ENCODE assay signal across 19 mouse cellular contexts in the genomic region with DNA sequence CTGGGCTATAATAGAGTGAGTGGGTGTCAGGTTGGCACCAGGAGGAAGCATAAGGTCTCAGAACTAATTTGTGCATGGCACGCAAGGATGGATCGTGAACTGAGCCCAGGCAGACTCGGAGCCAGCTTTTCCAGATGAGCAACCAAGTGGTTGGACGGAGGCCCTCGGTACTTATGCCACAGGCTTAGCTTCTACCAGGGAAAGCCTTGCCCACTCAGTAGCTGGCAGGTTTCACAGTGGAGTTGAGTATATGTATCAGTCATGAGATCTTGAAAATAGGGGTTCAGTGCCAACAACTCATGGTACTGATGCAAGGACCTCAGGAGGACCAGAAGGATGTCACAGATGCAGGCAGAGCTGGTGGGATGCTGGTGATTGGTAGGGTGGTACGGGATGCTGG. TPM values are rescaled to one million over a fixed set of nuclear protein-coding genes. Genes with fewer than 3 reads are reported as not detected.
A peak's percentile ranks its signal among the peaks of the same experiment; 100 is the strongest.
DNase-seq lines count a peak whose midpoint lies in the region; ATAC-seq and TF ChIP-seq lines count a peak whose summit lies in the region.
"Had no signal": no experiment of that assay in that cellular context is flagged by ENCODE, and none has a peak within 500 bp of the region (broad histone marks: within the 10 kb centered on the region; RNA-seq: fewer than 3 reads in every experiment).

No protein-coding gene starts in this region.

- no peak overlapping the region for H3K4me2 ChIP-seq in hindbrain, postnatal 0 days (ENCODE audit: low read depth, low read length)
- no peak overlapping the region for H3K4me2 ChIP-seq in midbrain, embryonic 11.5 days
- H3K4me2 ChIP-seq: heart, embryonic 11.5 days; hindbrain, embryonic 13.5 days; limb, embryonic 15.5 days; liver, embryonic 13.5 days had no signal

- no peaks in the 10 kb centered on the region for H3K36me3 ChIP-seq in hindbrain, postnatal 0 days (ENCODE audit: insufficient read depth, low read length)
- no peaks in the 10 kb centered on the region for H3K36me3 ChIP-seq in hindbrain, embryonic 10.5 days
- H3K36me3 ChIP-seq in midbrain, embryonic 11.5 days (ENCODE audit: control insufficient read depth, insufficient read depth, low read length): no peaks in the 10 kb centered on the region
- H3K36me3 ChIP-seq in midbrain, embryonic 10.5 days: no peaks in the 10 kb centered on the region
- H3K36me3 ChIP-seq: hindbrain, embryonic 13.5 days; limb, embryonic 10.5 days; limb, embryonic 15.5 days; liver, embryonic 13.5 days; neural tube, embryonic 13.5 days had no signal

- no peaks in the 10 kb centered on the region for H3K9me3 ChIP-seq in hindbrain, postnatal 0 days (ENCODE audit: low read length)
- no peaks in the 10 kb centered on the region for H3K9me3 ChIP-seq in hindbrain, embryonic 10.5 days
- no peaks in the 10 kb centered on the region for H3K9me3 ChIP-seq in midbrain, embryonic 11.5 days (ENCODE audit: control insufficient read depth, low read length)
- H3K9me3 ChIP-seq in midbrain, embryonic 10.5 days (replicated peaks): no peaks in the 10 kb centered on the region
- H3K9me3 ChIP-seq: hindbrain, embryonic 13.5 days; limb, embryonic 10.5 days; limb, embryonic 15.5 days; liver, embryonic 13.5 days; neural tube, embryonic 13.5 days had no signal

- H3K4me3 ChIP-seq in hindbrain, postnatal 0 days (ENCODE audit: low read length): no peak overlapping the region
- H3K4me3 ChIP-seq in hindbrain, embryonic 10.5 days: no peak overlapping the region
- no peak overlapping the region for H3K4me3 ChIP-seq in midbrain, embryonic 11.5 days (ENCODE audit: low read depth, low read length)
- no peak overlapping the region for H3K4me3 ChIP-seq in midbrain, embryonic 10.5 days
- H3K4me3 ChIP-seq: hindbrain, embryonic 13.5 days; limb, embryonic 10.5 days; limb, embryonic 15.5 days; liver, embryonic 13.5 days; neural tube, embryonic 13.5 days had no signal

- peak; percentile 75 to 78 for DNase-seq in cerebellum, postnatal 14 days
- DNase-seq in cerebellum, postnatal 36 days: no peak
- peak; percentile 63 for DNase-seq in hindbrain, postnatal 0 days (ENCODE audit: low spot score)
- DNase-seq in hindbrain, embryonic 10.5 days (ENCODE audit: low spot score): no peak
- peak; percentile 66 for DNase-seq in midbrain, embryonic 11.5 days (ENCODE audit: low spot score, missing footprints)
- no peak for DNase-seq in midbrain, embryonic 10.5 days (ENCODE audit: low spot score)
- peak; percentile 61 to 82 for DNase-seq in layer of hippocampus, postnatal 14 days (ENCODE audit: low spot score in 2 of 2)
- no peak for DNase-seq in B cell, adult 2 months

- H3K27me3 ChIP-seq in hindbrain, postnatal 0 days (ENCODE audit: insufficient read depth, low read length): no peaks in the 10 kb centered on the region
- peaks cover 39% of the 10 kb centered on the region for H3K27me3 ChIP-seq in hindbrain, embryonic 10.5 days (ENCODE audit: insufficient read depth, poor library complexity, severe bottlenecking)
- peaks cover 7% of the 10 kb centered on the region for H3K27me3 ChIP-seq in midbrain, embryonic 11.5 days (ENCODE audit: control insufficient read depth, insufficient read depth, low read length)
- peaks cover 37% of the 10 kb centered on the region for H3K27me3 ChIP-seq in midbrain, embryonic 10.5 days (ENCODE audit: low read depth, poor library complexity, severe bottlenecking)

- H3K4me1 ChIP-seq in hindbrain, postnatal 0 days (ENCODE audit: insufficient read depth, low read length): peaks cover 16% of the 10 kb centered on the region
- peaks cover 16% of the 10 kb centered on the region for H3K4me1 ChIP-seq in hindbrain, embryonic 10.5 days (replicated peaks)
- H3K4me1 ChIP-seq in midbrain, embryonic 11.5 days (ENCODE audit: control insufficient read depth, insufficient read depth, low read length): no peaks in the 10 kb centered on the region
- peaks cover 13% of the 10 kb centered on the region for H3K4me1 ChIP-seq in midbrain, embryonic 10.5 days
- H3K4me1 ChIP-seq: liver, embryonic 13.5 days had no signal

- no peak for ATAC-seq in hindbrain, postnatal 0 days
- no peak for ATAC-seq in midbrain, embryonic 11.5 days (ENCODE audit: low FRiP score)
- ATAC-seq: intestine, postnatal 0 days had no signal

- TF ChIP-seq CTCF in hindbrain, postnatal 0 days (IDR thresholded peaks at IDR 0.05; ENCODE audit: low read depth): no peak

- 56% methylated on average over 6 of the region's 6 CpGs for WGBS in hindbrain, postnatal 0 days
- WGBS in hindbrain, embryonic 10.5 days: 88% methylated on average over 6 of the region's 6 CpGs
- WGBS in midbrain, embryonic 11.5 days: 81% methylated on average over 6 of the region's 6 CpGs
- WGBS in midbrain, embryonic 10.5 days: 82% methylated on average over 6 of the region's 6 CpGs

- no peak overlapping the region for H3K9ac ChIP-seq in hindbrain, postnatal 0 days (replicated peaks; ENCODE audit: low read length)
- no peak overlapping the region for H3K9ac ChIP-seq in midbrain, embryonic 11.5 days (ENCODE audit: low read length)
- H3K9ac ChIP-seq: hindbrain, embryonic 13.5 days; limb, embryonic 15.5 days; liver, embryonic 13.5 days had no signal

- H3K27ac ChIP-seq in hindbrain, postnatal 0 days: no peak overlapping the region
- H3K27ac ChIP-seq in hindbrain, embryonic 10.5 days: no peak overlapping the region
- H3K27ac ChIP-seq in midbrain, embryonic 11.5 days (ENCODE audit: low read depth, low read length): no peak overlapping the region
- H3K27ac ChIP-seq in midbrain, embryonic 10.5 days (replicated peaks): no peak overlapping the region
- H3K27ac ChIP-seq: hindbrain, embryonic 13.5 days; limb, embryonic 10.5 days; limb, embryonic 15.5 days; liver, embryonic 13.5 days; macrophage; neural tube, embryonic 13.5 days; stomach, postnatal 0 days had no signal

RNA-seq across cellular contexts. Expression of gene Sdhaf1, which starts 12.0 kb away (rescaled TPM):
- 12.9 and 14.7 TPM in 2 replicates for total RNA-seq in hindbrain, postnatal 0 days (2014; rRNA removed)
- polyA plus RNA-seq in hindbrain, postnatal 0 days (2015; fragmentation: Nextera tagmentation; extraction: Ambion mirVana): 17.8 and 19.3 TPM in 2 replicates
- polyA plus RNA-seq in hindbrain, embryonic 10.5 days (2016; fragmentation: Nextera tagmentation; extraction: Ambion mirVana): 19.6 and 23.1 TPM in 2 replicates
- 23.1 and 24.5 TPM in 2 replicates for polyA plus RNA-seq in midbrain, embryonic 11.5 days (2014; fragmentation: Nextera tagmentation; extraction: Ambion mirVana)
- 19.3 and 22.5 TPM in 2 replicates for polyA plus RNA-seq in midbrain, embryonic 10.5 days (2016; fragmentation: Nextera tagmentation; extraction: Ambion mirVana)
- total RNA-seq in layer of hippocampus, postnatal 14 days (2021): 1 to 10 TPM; 7.8 to 8.9 TPM

RNA-seq across cellular contexts. Expression of gene E130208F15Rik, which starts 14.1 kb away (rescaled TPM):
- 1.8 TPM in 1 of 2 replicates, not detected in the other for total RNA-seq in hindbrain, postnatal 0 days (2014; rRNA removed)
- polyA plus RNA-seq in hindbrain, postnatal 0 days (2015; fragmentation: Nextera tagmentation; extraction: Ambion mirVana): 0.79 TPM in 1 of 2 replicates, not detected in the other
- 1.6 and 3.7 TPM in 2 replicates for polyA plus RNA-seq in hindbrain, embryonic 10.5 days (2016; fragmentation: Nextera tagmentation; extraction: Ambion mirVana)
- 0.52 TPM in 1 of 2 replicates, not detected in the other for polyA plus RNA-seq in midbrain, embryonic 11.5 days (2014; fragmentation: Nextera tagmentation; extraction: Ambion mirVana)
- polyA plus RNA-seq in midbrain, embryonic 10.5 days (2016; fragmentation: Nextera tagmentation; extraction: Ambion mirVana): 2.6 and 4.6 TPM in 2 replicates
- under 1 TPM; 0.43 to 0.74 TPM for total RNA-seq in layer of hippocampus, postnatal 14 days (2021)
- polyA plus RNA-seq: CD4-positive, CD25-positive, alpha-beta regulatory T cell, adult 4 months; embryonic facial prominence, embryonic 14.5 days; heart, embryonic 11.5 days; intestine, postnatal 0 days; limb, embryonic 15.5 days; neural tube, embryonic 13.5 days; stomach, postnatal 0 days had no signal

RNA-seq across cellular contexts. Expression of gene Syne4, which starts 21.1 kb away (rescaled TPM):
- total RNA-seq in hindbrain, postnatal 0 days (2014; rRNA removed): 13.2 and 16.5 TPM in 2 replicates
- 11.4 and 12.6 TPM in 2 replicates for polyA plus RNA-seq in hindbrain, postnatal 0 days (2015; fragmentation: Nextera tagmentation; extraction: Ambion mirVana)
- polyA plus RNA-seq in hindbrain, embryonic 10.5 days (2016; fragmentation: Nextera tagmentation; extraction: Ambion mirVana): 26.8 and 28.1 TPM in 2 replicates
- 8.2 and 8.4 TPM in 2 replicates for polyA plus RNA-seq in midbrain, embryonic 11.5 days (2014; fragmentation: Nextera tagmentation; extraction: Ambion mirVana)
- 13.7 and 14.8 TPM in 2 replicates for polyA plus RNA-seq in midbrain, embryonic 10.5 days (2016; fragmentation: Nextera tagmentation; extraction: Ambion mirVana)
- 1 to 10 TPM; 4.2 to 5.8 TPM for total RNA-seq in layer of hippocampus, postnatal 14 days (2021)

RNA-seq across cellular contexts. Expression of gene Lrfn3, which starts 26.9 kb away (rescaled TPM):
- 45.9 and 47.4 TPM in 2 replicates for total RNA-seq in hindbrain, postnatal 0 days (2014; rRNA removed)
- polyA plus RNA-seq in hindbrain, postnatal 0 days (2015; fragmentation: Nextera tagmentation; extraction: Ambion mirVana): 17.5 and 18.1 TPM in 2 replicates
- polyA plus RNA-seq in hindbrain, embryonic 10.5 days (2016; fragmentation: Nextera tagmentation; extraction: Ambion mirVana): 5.5 and 7.8 TPM in 2 replicates
- 5.3 and 5.9 TPM in 2 replicates for polyA plus RNA-seq in midbrain, embryonic 11.5 days (2014; fragmentation: Nextera tagmentation; extraction: Ambion mirVana)
- polyA plus RNA-seq in midbrain, embryonic 10.5 days (2016; fragmentation: Nextera tagmentation; extraction: Ambion mirVana): 5.4 and 6.2 TPM in 2 replicates
- 10 to 100 TPM; 32.5 to 35.5 TPM for total RNA-seq in layer of hippocampus, postnatal 14 days (2021)
- polyA plus RNA-seq: CD4-positive, CD25-positive, alpha-beta regulatory T cell, adult 4 months; macrophage had no signal

RNA-seq across cellular contexts. Expression of gene Alkbh6, which starts 27.2 kb away (rescaled TPM):
- 75.4 and 116 TPM in 2 replicates for total RNA-seq in hindbrain, postnatal 0 days (2014; rRNA removed)
- polyA plus RNA-seq in hindbrain, postnatal 0 days (2015; fragmentation: Nextera tagmentation; extraction: Ambion mirVana): 129 and 131 TPM in 2 replicates
- polyA plus RNA-seq in hindbrain, embryonic 10.5 days (2016; fragmentation: Nextera tagmentation; extraction: Ambion mirVana): 93.6 and 117 TPM in 2 replicates
- polyA plus RNA-seq in midbrain, embryonic 11.5 days (2014; fragmentation: Nextera tagmentation; extraction: Ambion mirVana): 84.3 and 86.0 TPM in 2 replicates
- 95.4 and 96.9 TPM in 2 replicates for polyA plus RNA-seq in midbrain, embryonic 10.5 days (2016; fragmentation: Nextera tagmentation; extraction: Ambion mirVana)
- total RNA-seq in layer of hippocampus, postnatal 14 days (2021): 10 to 100 TPM; 41.6 to 45.9 TPM

Comparison
In these comparisons a context has a peak if more than half of its experiments do, and no peak if none do; other contexts are left out.
1. DNase-seq: peak in cerebellum, postnatal 14 days (2 of 2), hindbrain, postnatal 0 days (single experiment), midbrain, embryonic 11.5 days (single experiment) and layer of hippocampus, postnatal 14 days (2 of 2); none in cerebellum, postnatal 36 days (0 of 2), hindbrain, embryonic 10.5 days (single experiment), midbrain, embryonic 10.5 days (single experiment) and B cell, adult 2 months (0 of 2).